Comparison of ENCODE assay signal across 8 mouse cellular contexts in genomic region chr2:25557221-25557963, GRCm38 (mm10). TPM values are rescaled to one million over a fixed set of nuclear protein-coding genes. Genes with fewer than 3 reads are reported as not detected.
A peak's percentile ranks its signal among the peaks of the same experiment; 100 is the strongest.
DNase-seq lines count a peak whose midpoint lies in the region; ATAC-seq lines count a peak whose summit lies in the region.

Edf1 (plus strand) TSS chr2:25557847.

- WGBS in hindbrain, embryonic 13.5 days = under 1% methylated on average over 61 of the region's 61 CpGs

- H3K4me2 ChIP-seq in hindbrain, embryonic 13.5 days = peak within 1 kb of the TSS; percentile 97

- H3K9ac ChIP-seq in hindbrain, embryonic 13.5 days = peak within 1 kb of the TSS; percentile 99

- DNase-seq in R1 (ENCODE audit: low read depth, low spot score) = peak; percentile 89
- DNase-seq in cerebellum, postnatal 25 days = peak; percentile 96 to 97
- peak; percentile 87 to 91 for DNase-seq in frontal cortex, postnatal 25 days (ENCODE audit: low spot score in 2 of 2)
- DNase-seq in layer of hippocampus, postnatal 14 days (ENCODE audit: low spot score in 2 of 2) = peak; percentile 91 to 96
- peak; percentile 97 for DNase-seq in lung, postnatal 10 days
- DNase-seq in ovary, postnatal 14 days (ENCODE audit: low spot score) = peak; percentile 90
- DNase-seq in thymus, postnatal 10 days (ENCODE audit: low spot score in 2 of 2) = peak; percentile 91 to 92

- peak within 1 kb of the TSS; percentile 86 for H3K27ac ChIP-seq in hindbrain, embryonic 13.5 days

- no peaks in the 10 kb centered on the region for H3K27me3 ChIP-seq in hindbrain, embryonic 13.5 days

- H3K4me1 ChIP-seq in hindbrain, embryonic 13.5 days (replicated peaks) = peaks cover 28% of the 10 kb centered on the region

- peak within 1 kb of the TSS; percentile 97 for H3K4me3 ChIP-seq in hindbrain, embryonic 13.5 days

- no peaks in the 10 kb centered on the region for H3K9me3 ChIP-seq in hindbrain, embryonic 13.5 days

- peak; percentile 99 for ATAC-seq in hindbrain, embryonic 13.5 days (ENCODE audit: low FRiP score)

- H3K36me3 ChIP-seq in hindbrain, embryonic 13.5 days = peaks cover 26% of the 10 kb centered on the region

RNA-seq across cellular contexts. Expression of gene Edf1, which starts in this region (rescaled TPM):
- 409 and 436 TPM in 2 replicates for polyA plus RNA-seq in hindbrain, embryonic 13.5 days (2015; fragmentation: Nextera tagmentation; extraction: Ambion mirVana)
- total RNA-seq in layer of hippocampus, postnatal 14 days (2021) = 100 to 1,000 TPM; 214 to 226 TPM

Comparison
In these comparisons a context has a peak if more than half of its experiments do, and no peak if none do; other contexts are left out.
1. Peak in every context shown above with its lines: DNase-seq, ATAC-seq, H3K4me3 ChIP-seq and H3K27ac ChIP-seq.